ENCODE assay signal across 23 mouse cellular contexts in genomic region chr13:98204371-98204770, GRCm38 (mm10). TPM values are rescaled to one million over a fixed set of nuclear protein-coding genes. Genes with fewer than 3 reads are reported as not detected.
A peak's percentile ranks its signal among the peaks of the same experiment; 100 is the strongest.
DNase-seq lines count a peak whose midpoint lies in the region; ATAC-seq and TF ChIP-seq lines count a peak whose summit lies in the region.
"Had no signal": no experiment of that assay in that cellular context is flagged by ENCODE, and none has a peak within 500 bp of the region (broad histone marks: within the 10 kb centered on the region; RNA-seq: fewer than 3 reads in every experiment).

No protein-coding gene starts in this region.

- peak overlapping the region; percentile 87; the same call in 1 of the 2 replicates for H3K4me2 ChIP-seq in heart, embryonic 15.5 days
- 0 out of 2 replicates have a peak overlapping the region, but pooled peaks have one; percentile 88 for H3K4me2 ChIP-seq in intestine, embryonic 15.5 days (replicated peaks)
- H3K4me2 ChIP-seq in lung, embryonic 16.5 days (ENCODE audit: low read depth, low read length): peak overlapping the region; percentile 93
- H3K4me2 ChIP-seq in stomach, embryonic 16.5 days (ENCODE audit: low read depth, low read length): peak overlapping the region; percentile 95
- H3K4me2 ChIP-seq: liver, embryonic 11.5 days had no signal

- ATAC-seq in heart, embryonic 15.5 days (replicated peaks; ENCODE audit: insufficient number of reproducible peaks, insufficient read depth, low FRiP score, low read depth): no peak
- no peak for ATAC-seq in intestine, embryonic 15.5 days
- no peak for ATAC-seq in lung, embryonic 16.5 days (ENCODE audit: low read depth)
- ATAC-seq in stomach, embryonic 16.5 days (ENCODE audit: insufficient read depth, low FRiP score): no peak
- ATAC-seq in frontal cortex, adult (ENCODE audit: low TSS enrichment): no peak
- ATAC-seq: CD4-positive, CD25-positive, alpha-beta regulatory T cell, adult 4 months; forebrain, embryonic 13.5 days; liver, postnatal 0 days had no signal

- no peak for TF ChIP-seq CTCF in cerebellum, adult 2 months (IDR thresholded peaks at IDR 0.05; ENCODE audit: borderline replicate concordance, insufficient read depth, low read depth, low read length)

- no peak overlapping the region for H3K9ac ChIP-seq in heart, embryonic 15.5 days
- no peak overlapping the region for H3K9ac ChIP-seq in intestine, embryonic 15.5 days
- no peak overlapping the region for H3K9ac ChIP-seq in lung, embryonic 16.5 days (ENCODE audit: low read length)
- no peak overlapping the region for H3K9ac ChIP-seq in stomach, embryonic 16.5 days (ENCODE audit: low read length)
- H3K9ac ChIP-seq: forebrain, embryonic 13.5 days; limb, embryonic 12.5 days; liver, postnatal 0 days; neural tube, embryonic 13.5 days had no signal

- 0 out of 2 replicates have a peak, but pooled peaks cover 10% of the 10 kb centered on the region for H3K27me3 ChIP-seq in heart, embryonic 15.5 days
- H3K27me3 ChIP-seq in intestine, embryonic 15.5 days (replicated peaks): no peaks in the 10 kb centered on the region
- no peaks in the 10 kb centered on the region for H3K27me3 ChIP-seq in lung, embryonic 16.5 days (ENCODE audit: control insufficient read depth, insufficient read depth, low read depth, low read length)
- no peaks in the 10 kb centered on the region for H3K27me3 ChIP-seq in stomach, embryonic 16.5 days (ENCODE audit: control insufficient read depth, insufficient read depth, low read length)
- H3K27me3 ChIP-seq in cerebellum, adult 2 months (ENCODE audit: control insufficient read depth, insufficient read depth, low read length): no peaks in the 10 kb centered on the region; the same call in 1 of the 2 replicates

- no peak overlapping the region for H3K4me3 ChIP-seq in heart, embryonic 15.5 days
- H3K4me3 ChIP-seq in intestine, embryonic 15.5 days (replicated peaks): no peak overlapping the region
- H3K4me3 ChIP-seq in lung, embryonic 16.5 days (ENCODE audit: low read length): peak overlapping the region; percentile 69; the same call in 1 of the 2 replicates
- H3K4me3 ChIP-seq in stomach, embryonic 16.5 days (replicated peaks; ENCODE audit: low read length): peak overlapping the region; percentile 72
- H3K4me3 ChIP-seq in cerebellum, adult 2 months (replicated peaks; ENCODE audit: insufficient read depth, low read depth, low read length): no peak overlapping the region
- H3K4me3 ChIP-seq: forebrain, embryonic 13.5 days; myocyte; neural tube, embryonic 13.5 days had no signal

- no peaks in the 10 kb centered on the region for H3K36me3 ChIP-seq in heart, embryonic 15.5 days
- no peaks in the 10 kb centered on the region for H3K36me3 ChIP-seq in intestine, embryonic 15.5 days
- no peaks in the 10 kb centered on the region for H3K36me3 ChIP-seq in lung, embryonic 16.5 days (ENCODE audit: control insufficient read depth, insufficient read depth, low read length)
- no peaks in the 10 kb centered on the region for H3K36me3 ChIP-seq in stomach, embryonic 16.5 days (ENCODE audit: control insufficient read depth, insufficient read depth, low read length)
- H3K36me3 ChIP-seq: hindbrain, embryonic 10.5 days; limb, embryonic 12.5 days; neural tube, embryonic 13.5 days had no signal

- peaks cover 17% of the 10 kb centered on the region for H3K4me1 ChIP-seq in heart, embryonic 15.5 days (replicated peaks)
- peaks cover 8% of the 10 kb centered on the region; the same call in 1 of the 2 replicates for H3K4me1 ChIP-seq in intestine, embryonic 15.5 days (replicated peaks)
- peaks cover 10% of the 10 kb centered on the region for H3K4me1 ChIP-seq in lung, embryonic 16.5 days (replicated peaks; ENCODE audit: control insufficient read depth, insufficient read depth, low read length)
- 0 out of 2 replicates have a peak, but pooled peaks cover 7% of the 10 kb centered on the region for H3K4me1 ChIP-seq in stomach, embryonic 16.5 days (ENCODE audit: control insufficient read depth, insufficient read depth, low read length)
- H3K4me1 ChIP-seq in cerebellum, adult 2 months (ENCODE audit: control insufficient read depth, insufficient read depth, low read length): peaks cover 8% of the 10 kb centered on the region

- no peak for DNase-seq in heart, adult 18-20 months
- DNase-seq in cerebellum, adult 2 months: no peak
- DNase-seq: cerebellum, adult 9-10 months; gastrocnemius, postnatal 25 days; kidney, adult 8-10 months; liver, postnatal 0 days; midbrain, embryonic 14.5 days; retina, postnatal 1 day; right cerebral cortex, postnatal 25 days; spleen, adult 18-20 months; thymus, adult 18-20 months had no signal

- no peak for TF ChIP-seq POLR2A in cerebellum, adult 2 months (IDR thresholded peaks at IDR 0.05; ENCODE audit: borderline replicate concordance, insufficient read depth, low read length)

- WGBS in heart, embryonic 15.5 days: 85% methylated on average over 8 of the region's 8 CpGs
- 59% methylated on average over 8 of the region's 8 CpGs for WGBS in intestine, embryonic 15.5 days
- WGBS in lung, embryonic 16.5 days: 61% methylated on average over 8 of the region's 8 CpGs
- 61% methylated on average over 8 of the region's 8 CpGs for WGBS in stomach, embryonic 16.5 days
- 94% methylated on average over 8 of the region's 8 CpGs for WGBS in cerebellum, adult 2 months

- H3K9me3 ChIP-seq in heart, embryonic 15.5 days (replicated peaks): no peaks in the 10 kb centered on the region
- no peaks in the 10 kb centered on the region for H3K9me3 ChIP-seq in intestine, embryonic 15.5 days
- no peaks in the 10 kb centered on the region for H3K9me3 ChIP-seq in lung, embryonic 16.5 days (ENCODE audit: control insufficient read depth, low read length)
- 0 out of 2 replicates have a peak, but pooled peaks cover 2% of the 10 kb centered on the region for H3K9me3 ChIP-seq in stomach, embryonic 16.5 days (replicated peaks; ENCODE audit: control insufficient read depth, low read length)
- H3K9me3 ChIP-seq: forebrain, embryonic 13.5 days; hindbrain, embryonic 10.5 days; limb, embryonic 12.5 days; neural tube, embryonic 13.5 days had no signal

- H3K27ac ChIP-seq in heart, embryonic 15.5 days: no peak overlapping the region
- no peak overlapping the region for H3K27ac ChIP-seq in intestine, embryonic 15.5 days
- no peak overlapping the region for H3K27ac ChIP-seq in lung, embryonic 16.5 days (ENCODE audit: low read length)
- H3K27ac ChIP-seq in stomach, embryonic 16.5 days (ENCODE audit: low read length): 0 out of 2 replicates have a peak overlapping the region, but pooled peaks have one; percentile 13
- H3K27ac ChIP-seq in cerebellum, adult 2 months (ENCODE audit: insufficient read depth, low read length): no peak overlapping the region
- H3K27ac ChIP-seq: forebrain, embryonic 13.5 days; limb, embryonic 12.5 days; neural tube, embryonic 13.5 days had no signal

RNA-seq across cellular contexts. Expression of gene Arhgef28, which starts 1.9 kb away (rescaled TPM):
- 10.7 and 15.4 TPM in 2 replicates for polyA plus RNA-seq in heart, embryonic 15.5 days (2015; fragmentation: Nextera tagmentation; extraction: Ambion mirVana)
- 1 to 10 TPM; 5.1 to 7.9 TPM for total RNA-seq in heart, adult 18-20 months (2021)
- polyA plus RNA-seq in intestine, embryonic 15.5 days (2015; fragmentation: Nextera tagmentation; extraction: Ambion mirVana): 15.6 and 18.1 TPM in 2 replicates
- 21.7 and 24.4 TPM in 2 replicates for polyA plus RNA-seq in lung, embryonic 16.5 days (2015; fragmentation: Nextera tagmentation; extraction: Ambion mirVana)
- 26.6 and 30.7 TPM in 2 replicates for polyA plus RNA-seq in stomach, embryonic 16.5 days (2015; fragmentation: Nextera tagmentation; extraction: Ambion mirVana)
- polyA plus RNA-seq in cerebellum, adult 2 months (2012; rRNA removed): 6.5 and 8.7 TPM in 2 replicates

RNA-seq across cellular contexts. Expression of gene Utp15, which starts 58.5 kb away (rescaled TPM):
- polyA plus RNA-seq in heart, embryonic 15.5 days (2015; fragmentation: Nextera tagmentation; extraction: Ambion mirVana): 12.5 and 16.0 TPM in 2 replicates
- total RNA-seq in heart, adult 18-20 months (2021): 1 to 10 TPM; 5.4 to 7.5 TPM
- polyA plus RNA-seq in intestine, embryonic 15.5 days (2015; fragmentation: Nextera tagmentation; extraction: Ambion mirVana): 34.0 and 35.7 TPM in 2 replicates
- polyA plus RNA-seq in lung, embryonic 16.5 days (2015; fragmentation: Nextera tagmentation; extraction: Ambion mirVana): 26.4 and 28.6 TPM in 2 replicates
- 27.8 and 30.0 TPM in 2 replicates for polyA plus RNA-seq in stomach, embryonic 16.5 days (2015; fragmentation: Nextera tagmentation; extraction: Ambion mirVana)
- 19.2 and 19.8 TPM in 2 replicates for polyA plus RNA-seq in cerebellum, adult 2 months (2012; rRNA removed)

RNA-seq across cellular contexts. Expression of gene Ankra2, which starts 58.5 kb away (rescaled TPM):
- 15.4 and 17.0 TPM in 2 replicates for polyA plus RNA-seq in heart, embryonic 15.5 days (2015; fragmentation: Nextera tagmentation; extraction: Ambion mirVana)
- 10 to 100 TPM; 39.7 to 43.5 TPM for total RNA-seq in heart, adult 18-20 months (2021)
- polyA plus RNA-seq in intestine, embryonic 15.5 days (2015; fragmentation: Nextera tagmentation; extraction: Ambion mirVana): 22.2 and 22.5 TPM in 2 replicates
- 16.8 and 17.2 TPM in 2 replicates for polyA plus RNA-seq in lung, embryonic 16.5 days (2015; fragmentation: Nextera tagmentation; extraction: Ambion mirVana)
- polyA plus RNA-seq in stomach, embryonic 16.5 days (2015; fragmentation: Nextera tagmentation; extraction: Ambion mirVana): 17.8 and 20.6 TPM in 2 replicates
- polyA plus RNA-seq in cerebellum, adult 2 months (2012; rRNA removed): 42.9 and 46.8 TPM in 2 replicates

Comparison
In these comparisons a context has a peak if more than half of its experiments do, and no peak if none do; other contexts are left out.
1. H3K4me3 ChIP-seq: peak in lung, embryonic 16.5 days (single experiment) and stomach, embryonic 16.5 days (single experiment); none in heart, embryonic 15.5 days (single experiment), intestine, embryonic 15.5 days (single experiment) and cerebellum, adult 2 months (single experiment).
2. Peak in every context shown above with its lines, with median percentiles within 50 percentile points of each other: H3K4me2 ChIP-seq.